Mouse (Mus musculus): ENCODE results near the gene Xrcc5. TPM values are rescaled to one million over a fixed set of nuclear protein-coding genes. Genes with fewer than 3 reads are reported as not detected.

Gene Xrcc5
- polyA plus RNA-seq, 2 experiments from 2014 or later, result 24.6 to 26.7 TPM

GRCm38 (mm10) chr1:72399720-72400401 is 92.6 kb downstream of the Xrcc5 start:
- ATAC-seq, result no peak

DNA sequence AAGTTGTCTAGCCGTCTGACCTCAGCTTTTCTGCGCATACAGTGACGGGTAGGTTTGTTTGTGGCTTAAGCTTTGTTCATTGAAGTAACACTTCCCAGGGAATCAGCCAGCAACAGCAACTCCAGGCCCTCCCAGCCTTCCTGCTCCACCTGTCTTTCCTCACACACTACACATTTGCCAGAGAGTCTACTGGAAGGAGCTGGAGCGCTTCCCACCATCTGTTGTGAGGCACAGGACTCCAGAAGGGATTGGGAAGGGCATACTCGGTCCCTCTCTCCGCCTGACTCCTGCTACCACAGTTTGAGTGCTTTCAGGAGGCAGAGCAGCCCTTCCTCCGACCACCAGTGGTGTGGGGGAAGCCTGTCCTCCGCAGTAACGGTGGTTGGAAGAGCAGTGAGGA is 93.4 kb downstream of the Xrcc5 start:
- no peak for ATAC-seq

- ATAC-seq, result no peak
Observed at GRCm38 (mm10) chr1:72401331-72402069, 94.3 kb downstream of the Xrcc5 start.

DNA sequence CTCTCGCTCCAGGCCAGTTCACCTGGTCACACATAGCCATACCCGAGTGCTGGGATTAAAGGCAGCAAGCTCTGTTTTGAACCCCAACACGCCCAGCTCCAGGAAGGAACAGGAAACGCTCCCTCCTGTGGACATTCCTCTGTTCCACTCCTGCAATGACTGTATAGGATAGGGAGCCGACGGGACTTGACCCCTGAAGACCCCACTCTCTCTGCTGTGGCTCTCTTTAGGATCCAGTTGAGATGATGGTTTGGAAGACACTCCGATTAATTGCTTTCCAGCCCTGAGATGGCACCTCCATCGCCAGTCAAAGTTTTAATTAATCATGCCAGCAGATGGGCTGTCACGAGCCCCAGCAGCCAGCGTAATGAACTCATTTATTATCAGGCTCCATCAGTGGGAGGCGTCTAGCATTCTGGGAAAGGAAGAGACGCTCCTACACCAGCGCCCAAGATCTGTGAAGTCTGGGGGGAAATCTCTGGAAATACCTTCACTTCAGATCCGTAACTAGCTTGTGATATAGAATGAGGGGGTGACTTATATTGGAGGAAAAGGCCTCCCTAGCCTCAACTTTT is 99.4 kb downstream of the Xrcc5 start:
- no peak for ATAC-seq

DNA sequence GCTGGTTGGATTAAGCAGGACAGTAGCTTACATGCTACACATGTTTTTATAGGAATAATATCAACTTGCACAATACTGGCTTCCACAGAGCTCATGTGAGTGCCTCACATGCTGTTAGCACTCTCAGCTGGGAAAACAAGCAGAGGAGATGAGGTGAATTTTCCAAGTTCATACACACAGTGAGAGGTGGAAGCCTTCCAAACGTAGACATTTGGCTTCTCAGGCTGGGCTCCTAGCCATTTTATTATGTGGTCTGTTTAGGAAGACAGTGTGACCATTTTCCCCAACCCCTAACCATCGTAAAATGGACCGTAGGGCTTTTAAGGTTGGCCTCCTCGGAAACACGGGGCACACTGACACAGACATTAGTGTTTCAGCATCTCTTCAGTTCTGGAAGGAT is 102.7 kb downstream of the Xrcc5 start:
- no peak for ATAC-seq

DNA sequence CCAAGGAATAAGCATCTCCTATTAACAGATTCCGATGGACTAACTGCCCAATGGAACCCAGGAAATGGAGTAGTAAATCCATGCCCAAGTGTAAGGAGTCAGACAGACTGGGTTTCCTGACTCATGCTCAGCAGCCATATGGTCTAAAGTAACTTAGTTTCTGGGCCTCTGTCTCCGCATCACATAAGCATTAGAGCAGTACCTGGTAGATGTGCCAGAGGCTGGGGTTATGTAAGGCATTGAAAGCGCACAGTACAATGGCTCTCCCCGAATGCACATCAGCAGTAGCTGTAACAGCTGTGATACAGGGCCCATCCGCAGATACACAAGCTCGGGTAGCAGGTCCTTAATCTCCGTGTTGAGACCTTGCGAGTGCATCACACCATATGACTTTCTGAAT is 103.9 kb downstream of the Xrcc5 start:
- no peak for ATAC-seq

GRCm38 (mm10) chr1:72413205-72413604 is 106.0 kb downstream of the Xrcc5 start:
- ATAC-seq, result no peak

DNA sequence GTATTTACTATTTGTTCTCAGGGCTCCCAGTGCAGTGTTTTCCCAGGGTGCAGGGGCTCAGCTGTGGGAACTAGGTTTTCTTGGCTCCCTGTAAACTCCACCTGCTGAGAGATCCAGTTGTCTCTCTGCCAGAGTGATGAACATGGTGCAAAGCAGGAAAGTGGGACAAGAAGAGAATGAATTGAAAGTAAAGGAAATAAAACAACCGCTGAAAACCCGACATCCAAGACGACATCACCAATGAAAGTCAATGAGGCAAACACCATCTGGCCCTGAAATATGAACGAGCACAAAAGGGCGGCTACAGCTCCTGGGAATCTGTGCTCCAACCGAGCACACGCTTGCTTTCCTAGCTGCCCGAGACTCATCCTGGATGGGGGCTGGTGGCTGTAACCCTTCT is 106.9 kb downstream of the Xrcc5 start:
- no peak for ATAC-seq

DNA sequence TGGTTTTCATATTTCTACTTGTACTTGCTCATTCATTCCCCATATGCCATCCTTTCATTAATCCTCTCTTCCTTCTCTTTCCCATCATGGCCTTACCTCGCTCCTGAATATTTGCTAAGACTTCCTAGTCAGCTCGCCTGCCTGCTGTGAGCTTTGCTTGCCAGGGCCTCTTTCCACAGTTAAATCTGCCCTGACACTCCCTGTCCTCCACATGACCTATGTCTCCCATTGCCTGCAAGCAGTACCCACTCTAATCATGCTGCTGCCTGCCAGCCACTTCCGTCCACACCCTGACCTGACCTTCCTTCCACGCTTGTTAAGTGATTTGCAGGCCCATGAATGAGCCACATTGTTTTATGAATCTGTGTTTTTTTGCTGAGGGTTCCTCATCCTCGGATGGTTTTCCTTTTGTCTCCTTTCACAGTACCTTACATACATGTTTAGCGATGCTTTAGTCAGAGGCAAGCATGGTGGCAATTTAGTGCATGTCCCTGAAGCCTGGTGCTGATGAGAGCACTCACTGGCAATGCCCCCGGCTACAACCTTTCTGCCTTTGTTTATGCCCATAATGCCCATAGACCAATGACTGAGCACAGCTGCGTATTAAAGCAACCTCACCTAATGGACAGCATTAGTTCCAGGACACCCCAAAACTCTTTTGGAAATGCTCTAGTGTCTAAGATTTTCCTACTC is 107.5 kb downstream of the Xrcc5 start:
- no peak for ATAC-seq

DNA sequence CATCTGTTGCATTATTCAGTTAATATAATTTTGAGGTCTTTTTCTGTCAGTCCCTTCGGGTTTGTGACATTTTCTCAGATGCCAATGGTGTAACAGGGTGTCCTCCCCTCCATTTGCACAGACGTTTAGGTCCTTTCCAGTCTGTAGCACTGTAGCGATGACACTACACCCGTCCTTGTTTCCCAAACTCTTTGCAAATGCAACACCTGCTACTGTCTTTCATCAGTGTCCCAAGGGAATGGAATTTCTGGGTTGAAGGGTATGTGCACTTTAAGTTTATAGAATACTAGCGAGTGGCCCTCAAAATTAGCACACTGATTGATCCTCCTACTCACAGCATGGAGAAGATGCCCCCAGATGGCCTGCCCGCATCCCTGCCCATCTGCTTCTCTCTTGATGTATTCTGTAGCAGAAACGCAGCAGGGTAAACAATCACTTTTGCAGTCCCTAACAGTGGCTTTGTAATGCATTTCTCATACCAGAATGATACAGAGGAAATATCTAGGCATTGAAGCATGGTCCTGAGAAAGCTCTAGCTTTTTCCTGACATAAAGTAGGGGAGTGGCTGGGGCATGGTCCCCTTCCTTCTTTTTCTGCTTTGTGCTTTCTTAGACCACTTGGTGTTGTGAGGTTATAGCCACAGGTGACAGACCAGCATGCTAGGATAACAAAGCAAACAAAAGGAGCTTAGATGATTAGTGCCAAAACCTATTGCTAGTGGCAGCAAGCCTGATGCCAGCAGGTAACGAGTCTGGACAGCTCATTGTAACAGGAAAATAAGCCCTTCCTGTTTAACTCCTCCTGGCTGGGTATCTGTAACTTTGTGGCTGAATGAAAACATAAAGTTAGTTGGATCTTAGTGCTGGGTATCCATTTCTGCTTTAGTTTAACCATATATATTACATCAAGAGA is 111.8 kb downstream of the Xrcc5 start:
- no peak for ATAC-seq

- ATAC-seq, result no peak
Observed at GRCm38 (mm10) chr1:72420220-72420619, 113.0 kb downstream of the Xrcc5 start.

GRCm38 (mm10) chr1:72422121-72422520 is 114.9 kb downstream of the Xrcc5 start:
- ATAC-seq, result no peak

- ATAC-seq, result no peak
Observed at GRCm38 (mm10) chr1:72426456-72426855, 119.2 kb downstream of the Xrcc5 start.

- ATAC-seq, result no peak
Observed at GRCm38 (mm10) chr1:72428526-72428925, 121.3 kb downstream of the Xrcc5 start.

DNA sequence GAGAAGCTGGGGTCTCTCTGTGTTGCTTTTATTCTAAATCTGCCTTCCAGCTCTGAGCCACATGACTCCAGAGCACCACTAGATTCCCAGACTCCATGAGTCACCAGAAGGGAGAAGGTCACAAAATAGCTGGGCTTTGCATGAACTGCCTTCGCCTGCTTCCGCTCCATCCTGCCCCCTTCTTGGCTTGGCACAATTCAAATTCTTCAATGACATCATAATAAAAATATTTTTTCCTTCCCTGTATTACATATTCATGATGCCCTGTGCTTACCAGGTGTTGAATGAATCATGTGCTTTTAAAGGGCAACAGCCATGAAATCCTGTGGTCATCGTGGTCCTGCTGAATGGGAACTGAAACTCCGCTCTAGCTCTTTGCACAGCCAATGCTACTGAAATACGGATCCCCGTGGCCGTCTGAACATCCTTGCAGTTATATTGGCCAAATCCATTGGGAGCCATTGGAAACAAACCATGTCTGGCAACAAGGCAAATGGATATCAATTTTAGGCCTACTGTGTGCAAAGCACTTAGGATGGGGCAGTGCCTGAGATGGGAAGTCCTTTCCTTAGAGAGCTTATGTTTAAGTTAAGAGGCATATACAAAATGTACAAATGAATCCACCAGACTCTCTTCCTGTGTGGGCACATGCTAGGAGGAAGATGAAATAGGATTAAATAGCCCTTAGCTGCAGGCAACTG is 122.0 kb downstream of the Xrcc5 start:
- ATAC-seq, result no peak

GRCm38 (mm10) chr1:72432579-72432978 is 125.4 kb downstream of the Xrcc5 start:
- ATAC-seq, result no peak

DNA sequence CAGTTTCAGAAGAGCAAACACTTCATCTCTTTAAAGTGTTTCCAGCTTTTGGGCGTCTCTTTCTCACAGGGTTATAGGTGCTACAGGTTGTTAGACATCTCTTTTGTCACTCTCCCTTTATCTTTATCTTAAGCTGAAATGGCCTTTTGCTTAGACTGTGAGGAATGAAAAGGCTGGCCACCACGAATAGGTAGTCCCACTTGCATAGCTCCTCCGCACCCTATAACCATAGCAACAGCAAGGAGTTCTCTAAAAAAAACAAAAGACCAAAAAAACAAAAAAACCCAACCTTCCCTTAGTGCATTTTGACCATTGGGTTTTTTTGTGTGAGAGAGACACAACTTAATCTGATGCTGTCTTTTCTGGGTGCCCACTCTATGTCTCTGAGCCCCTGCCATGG is 127.3 kb downstream of the Xrcc5 start:
- no peak for ATAC-seq

DNA sequence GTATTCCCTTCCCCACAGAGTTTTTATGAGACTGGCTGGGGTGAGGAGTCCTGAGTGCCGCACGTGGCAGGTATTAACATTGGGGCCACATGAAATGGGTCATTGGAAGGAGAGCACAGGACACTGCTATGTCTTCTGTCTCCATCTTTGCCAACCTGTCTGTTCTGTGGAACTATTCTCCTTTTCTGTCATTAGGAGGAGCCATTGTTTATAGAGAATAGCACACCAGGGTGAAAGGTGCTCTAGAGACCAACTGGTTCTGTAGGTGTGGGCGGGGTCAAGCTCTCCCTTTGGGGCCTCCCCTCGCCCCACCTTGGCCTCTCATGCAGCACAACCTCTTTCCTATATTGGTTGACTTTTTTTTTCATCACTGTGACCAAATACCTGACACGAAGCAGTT is 129.7 kb downstream of the Xrcc5 start:
- no peak for ATAC-seq

DNA sequence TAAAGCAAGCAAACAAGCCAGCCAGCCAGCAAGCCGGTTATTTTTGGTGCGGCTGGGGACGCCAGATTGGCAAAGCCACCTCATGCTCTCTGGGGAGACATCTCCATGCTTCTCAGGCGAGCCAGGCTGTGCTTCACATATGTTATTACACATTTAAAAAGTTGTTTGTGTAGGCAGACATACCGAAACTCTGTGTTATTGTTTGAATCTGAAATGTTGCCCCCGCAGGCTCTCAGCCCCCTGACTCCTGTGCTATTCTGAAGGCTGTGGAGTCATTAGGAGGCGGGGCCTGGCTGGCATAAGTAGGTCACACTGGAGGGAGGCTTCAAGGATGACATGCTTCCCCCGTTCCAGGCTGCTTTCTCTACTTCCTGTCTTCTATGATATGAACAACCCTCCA is 131.9 kb downstream of the Xrcc5 start:
- ATAC-seq, result no peak

DNA sequence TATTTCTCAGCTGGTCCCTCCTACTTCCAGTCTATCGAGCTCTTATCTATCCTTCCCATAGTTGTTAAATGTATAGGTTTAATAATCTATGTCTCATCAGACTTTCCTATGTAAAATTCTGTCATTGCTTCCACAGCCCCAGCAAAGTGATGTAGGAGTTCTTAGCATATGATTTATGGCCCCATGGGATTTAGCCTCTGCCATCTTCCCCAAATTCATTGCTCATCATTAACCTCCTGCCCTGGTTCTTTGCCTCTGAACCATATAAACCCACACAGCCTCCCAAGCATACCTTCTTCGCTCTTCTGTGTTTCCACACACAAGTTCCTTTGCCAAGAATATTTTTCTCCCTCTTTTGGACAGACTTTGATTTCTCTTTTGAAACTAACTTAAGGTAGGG is 135.5 kb downstream of the Xrcc5 start:
- no peak for ATAC-seq
